Mouse (Mus musculus) gastrocnemius, postnatal 4 days (tissue): Measurements from ENCODE around the gene Gm29423. TPM values are rescaled to one million over a fixed set of nuclear protein-coding genes. Genes with fewer than 3 reads are reported as not detected.
"Not testable (repeated sequence)": the region's sequence is repeated elsewhere in the genome, so short reads cannot be mapped to it uniquely, and the experiment has no call there.

Source experiments
- DNase-seq, 2 experiments: peaks; one replicate each; pipeline ENCODE4 v3.0.0; 2021 to 2022; ENCODE audit warnings: low spot score in 2 of 2, mixed read lengths in 2 of 2
- long read RNA-seq, 2 experiments: library from polyadenylated mRNA; stranded (forward); transcript quantifications; one replicate each; pipeline ENCODE4 v2.0.0; 2021
- total RNA-seq, 2 experiments: library from RNA; stranded (reverse); gene quantifications; 2 replicates each; pipeline ENCODE4 v1.2.3; 2021

The Gm29423 gene
- not detected for total RNA-seq
- long read RNA-seq, experiment 1, result 0 reads
- long read RNA-seq, experiment 2, result 0 reads

- DNase-seq, result not testable (repeated sequence)
Observed at GRCm38 (mm10) chrY:70303187-70303586, at the start of gene Gm29423, which contains the start of gene Gm29644. Gene Gm29423, minus strand, starts transcription at chrY:70303287. Gene Gm29644, minus strand, starts transcription at chrY:70303343.

GRCm38 (mm10) chrY:70273542-70273941 lies 29.5 kb downstream of the Gm29423 start, which contains the start of gene Gm21118:
Gene Gm21118, minus strand, starts transcription at chrY:70273642.
- DNase-seq, result not testable (repeated sequence)

Other genes starting within 250 kb of the Gm29423 start
- gene Gm21118, start 29.6 kb downstream of the Gm29423 start, total RNA-seq, result not detected
- not detected for gene Gm29644, start 56 bp upstream of the Gm29423 start, total RNA-seq
- gene Gm20888, start 138.6 kb upstream of the Gm29423 start, total RNA-seq, result not detected